Mouse (Mus musculus) E14TG2a.4 (cell line): Measurements from ENCODE around the gene Tiparp.

ENCODE experiments used
- CTCF ChIP-seq: conservative IDR thresholded peaks from 2 replicates; pipeline ENCODE4 v1.5.1; 2014; ENCODE audit warnings: low read length
- POU5F1 ChIP-seq: IDR thresholded peaks from 2 replicates; pipeline ENCODE4 v1.6.1; 2014; ENCODE audit warnings: low read length, borderline replicate concordance

GRCm38 (mm10) chr3:65482266-65482665 lies 45.9 kb upstream of the Tiparp start:
- TF ChIP-seq CTCF (no peak), POU5F1 (no peak)
